Mouse (Mus musculus) kidney, postnatal 0 days (tissue): ENCODE results near the gene Edn2. TPM values are rescaled to one million over a fixed set of nuclear protein-coding genes. Genes with fewer than 3 reads are reported as not detected.
A peak's percentile ranks its signal among the peaks of the same experiment; 100 is the strongest.

Experiments
- ATAC-seq: fragments of 200-750 bp; cut with Nextera tagmentation; replicated peaks from 2 replicates; pipeline ENCODE4 v1.8.0; 2017; ENCODE audit warnings: low read depth, moderate number of reproducible peaks, moderate TSS enrichment, moderate library complexity; ENCODE audit not compliant: low FRiP score
- DNase-seq: peaks from one replicate; pipeline ENCODE4 v3.0.0-alpha.2; 2016; ENCODE audit warnings: low spot score
- H3K27ac ChIP-seq: fragments of 300-500 bp; sonication (generic); 2 replicates; pipeline ENCODE4 v1.5.1; 2014; ENCODE audit warnings: mild to moderate bottlenecking
- H3K27me3 ChIP-seq: fragments of 300-500 bp; sonication (generic); 2 replicates; pipeline ENCODE4 v1.6.1; 2014; ENCODE audit warnings: low read length, mixed read lengths; ENCODE audit not compliant: insufficient read depth
- H3K36me3 ChIP-seq: fragments of 300-500 bp; sonication (generic); 2 replicates; pipeline ENCODE4 v1.6.1; 2014; ENCODE audit warnings: low read length, mixed read lengths; ENCODE audit not compliant: insufficient read depth
- H3K4me1 ChIP-seq: fragments of 300-500 bp; sonication (generic); replicated peaks from 2 replicates; pipeline ENCODE4 v1.6.1; 2014; ENCODE audit warnings: antibody characterized with exemption, low read length, mixed read lengths; ENCODE audit not compliant: insufficient read depth
- H3K4me2 ChIP-seq: fragments of 300-500 bp; sonication (generic); 2 replicates; pipeline ENCODE4 v1.6.1; 2014; ENCODE audit warnings: mild to moderate bottlenecking, low read length, moderate library complexity, mixed read lengths
- H3K4me3 ChIP-seq: fragments of 300-500 bp; sonication (generic); replicated peaks from 2 replicates; pipeline ENCODE4 v1.5.1; 2014; ENCODE audit warnings: low read depth, low read length
- H3K9ac ChIP-seq: fragments of 300-500 bp; sonication (generic); 2 replicates; pipeline ENCODE4 v1.6.1; 2014; ENCODE audit warnings: low read depth, low read length
- H3K9me3 ChIP-seq: fragments of 300-500 bp; sonication (generic); replicated peaks from 2 replicates; pipeline ENCODE4 v1.6.1; 2016; ENCODE audit warnings: low read length, inconsistent platforms, mixed read lengths
- CTCF ChIP-seq: IDR thresholded peaks from 2 replicates; pipeline ENCODE4 v1.5.1; 2016; ENCODE audit warnings: antibody characterized with exemption, low read depth, mild to moderate bottlenecking, moderate library complexity
- WGBS: fragments of 180-500 bp; shearing (Covaris S2); extraction: QIAGEN DNeasy Blood & Tissue Kit; methylation state at CpG from one replicate; pipeline ENCODE4 v1.1.7; 2014; 5-methylcytosine and 5-hydroxymethylcytosine counted together
- polyA plus RNA-seq: library from polyadenylated mRNA; unstranded; fragments of >200 nt; fragmentation: Nextera tagmentation; extraction: Ambion mirVana; gene quantifications from 2 replicates; pipeline ENCODE4 v1.2.1, GENCODE M21; 2015

Gene Edn2
- polyA plus RNA-seq, 1 experiment from 2014 or later: not detected

DNA sequence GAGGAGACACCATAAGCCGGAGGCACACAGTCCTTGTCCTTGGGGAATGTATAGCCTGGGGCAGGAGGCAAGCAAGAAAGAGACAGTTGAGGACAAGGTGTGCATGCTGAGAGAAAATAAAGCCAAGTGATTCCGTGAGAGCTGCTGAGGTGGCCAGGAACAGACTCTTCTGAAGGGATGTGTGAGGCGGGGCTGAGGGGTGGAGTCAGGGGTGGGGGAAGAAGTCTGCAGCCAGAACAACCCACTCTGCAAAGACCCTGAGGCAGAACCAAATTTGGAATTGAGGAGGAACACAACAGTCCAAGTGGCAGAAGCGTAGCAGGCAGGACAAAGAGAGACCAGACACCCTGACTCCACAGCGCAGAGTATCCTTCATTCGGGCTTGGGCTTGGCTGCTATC lies 51.1 kb downstream of the Edn2 start:
- no peak for TF ChIP-seq CTCF
- DNase-seq (no peak), ATAC-seq (no peak)
- H3K9ac ChIP-seq: no peak overlapping the region
- H3K36me3 ChIP-seq: no peaks in the 10 kb centered on the region
- H3K4me2 ChIP-seq: no peak overlapping the region
- 43% methylated on average over 6 of the region's 6 CpGs for WGBS
- no peak overlapping the region for H3K4me3 ChIP-seq
- H3K9me3 ChIP-seq: no peaks in the 10 kb centered on the region
- H3K4me1 ChIP-seq: no peaks in the 10 kb centered on the region
- no peak overlapping the region for H3K27ac ChIP-seq
- no peaks in the 10 kb centered on the region for H3K27me3 ChIP-seq

DNA sequence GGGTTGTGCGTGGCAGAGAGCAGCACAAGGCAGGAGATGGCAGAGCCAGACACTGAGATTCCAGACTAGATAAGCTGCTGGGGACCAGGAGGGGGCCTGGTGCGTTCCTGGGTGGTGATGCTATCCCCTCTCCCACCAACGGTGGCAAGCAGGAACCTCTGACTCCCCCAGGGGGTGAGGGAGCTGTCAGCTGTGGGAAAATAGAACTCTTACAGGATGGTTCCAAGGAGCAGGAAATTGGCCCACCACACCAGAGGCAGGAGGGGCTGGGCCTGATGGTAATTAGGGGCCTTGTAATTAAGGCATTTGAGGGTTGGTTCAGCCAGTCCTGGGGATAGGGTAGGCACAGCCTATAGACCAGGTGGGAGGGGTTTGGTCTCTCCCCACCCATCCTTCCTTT lies 51.8 kb downstream of the Edn2 start:
- Histone ChIP-seq H3K9me3 (no peaks in the 10 kb centered on the region), H3K27me3 (no peaks in the 10 kb centered on the region), H3K4me2 (no peak overlapping the region), H3K36me3 (no peaks in the 10 kb centered on the region), H3K27ac (no peak overlapping the region), H3K4me1 (no peaks in the 10 kb centered on the region), H3K9ac (no peak overlapping the region), H3K4me3 (no peak overlapping the region)
- no peak for ATAC-seq
- DNase-seq: no peak
- 17% methylated on average over 3 of the region's 3 CpGs for WGBS
- no peak for TF ChIP-seq CTCF

- TF ChIP-seq CTCF: peak; percentile 70
- Histone ChIP-seq H3K4me1 (no peaks in the 10 kb centered on the region), H3K9me3 (no peaks in the 10 kb centered on the region), H3K4me2 (no peak overlapping the region), H3K36me3 (no peaks in the 10 kb centered on the region), H3K27ac (no peak overlapping the region), H3K9ac (no peak overlapping the region), H3K27me3 (no peaks in the 10 kb centered on the region), H3K4me3 (no peak overlapping the region)
- ATAC-seq (no peak), DNase-seq (peak; percentile 37)
- WGBS: 35% methylated on average over 10 of the region's 10 CpGs
These were observed 55.0 kb downstream of the Edn2 start for GRCm38 (mm10) chr4:120215915-120216591.

DNA sequence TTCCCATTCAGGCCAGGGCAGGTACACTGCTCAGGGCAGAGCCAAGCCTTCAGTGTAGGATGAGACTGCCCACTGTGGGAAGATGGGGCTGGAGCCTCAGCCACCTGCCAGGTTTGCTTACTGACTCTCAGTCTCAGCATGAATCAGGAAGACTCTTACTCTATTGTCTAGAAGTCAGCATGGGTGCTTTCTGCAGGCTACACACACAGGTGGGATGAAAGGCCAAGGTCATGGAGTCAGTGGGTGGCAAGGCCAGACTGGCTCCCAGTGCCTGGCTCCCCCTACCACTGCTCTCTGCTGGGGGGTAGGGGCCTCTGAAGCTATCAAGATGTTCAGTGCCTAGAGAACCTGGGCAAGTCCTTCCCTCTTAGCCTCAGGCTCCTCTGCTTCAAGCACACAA lies 55.9 kb downstream of the Edn2 start:
- TF ChIP-seq CTCF: no peak
- H3K36me3 ChIP-seq: no peaks in the 10 kb centered on the region
- no peaks in the 10 kb centered on the region for H3K9me3 ChIP-seq
- ATAC-seq: no peak
- no peak overlapping the region for H3K27ac ChIP-seq
- H3K9ac ChIP-seq: no peak overlapping the region
- no peaks in the 10 kb centered on the region for H3K27me3 ChIP-seq
- H3K4me3 ChIP-seq: no peak overlapping the region
- H3K4me1 ChIP-seq: no peaks in the 10 kb centered on the region
- DNase-seq: no peak
- no peak overlapping the region for H3K4me2 ChIP-seq

Other genes starting within 250 kb of the Edn2 start
- not detected in 2 replicates for gene AL607142.1, start 96.2 kb upstream of the Edn2 start, polyA plus RNA-seq
- gene Foxo6, start 126.1 kb downstream of the Edn2 start, polyA plus RNA-seq: 0.11 TPM in 1 of 2 replicates, not detected in the other
- gene Scmh1, start 244.1 kb downstream of the Edn2 start, polyA plus RNA-seq: 26.1 and 30.8 TPM in 2 replicates